Mouse (Mus musculus): ENCODE measurements around the gene Apbb1. TPM values are rescaled to one million over a fixed set of nuclear protein-coding genes. Genes with fewer than 3 reads are reported as not detected.

Gene Apbb1
- total and polyA plus RNA-seq, 2 experiments from 2014 or later = 306 to 570 TPM

DNA sequence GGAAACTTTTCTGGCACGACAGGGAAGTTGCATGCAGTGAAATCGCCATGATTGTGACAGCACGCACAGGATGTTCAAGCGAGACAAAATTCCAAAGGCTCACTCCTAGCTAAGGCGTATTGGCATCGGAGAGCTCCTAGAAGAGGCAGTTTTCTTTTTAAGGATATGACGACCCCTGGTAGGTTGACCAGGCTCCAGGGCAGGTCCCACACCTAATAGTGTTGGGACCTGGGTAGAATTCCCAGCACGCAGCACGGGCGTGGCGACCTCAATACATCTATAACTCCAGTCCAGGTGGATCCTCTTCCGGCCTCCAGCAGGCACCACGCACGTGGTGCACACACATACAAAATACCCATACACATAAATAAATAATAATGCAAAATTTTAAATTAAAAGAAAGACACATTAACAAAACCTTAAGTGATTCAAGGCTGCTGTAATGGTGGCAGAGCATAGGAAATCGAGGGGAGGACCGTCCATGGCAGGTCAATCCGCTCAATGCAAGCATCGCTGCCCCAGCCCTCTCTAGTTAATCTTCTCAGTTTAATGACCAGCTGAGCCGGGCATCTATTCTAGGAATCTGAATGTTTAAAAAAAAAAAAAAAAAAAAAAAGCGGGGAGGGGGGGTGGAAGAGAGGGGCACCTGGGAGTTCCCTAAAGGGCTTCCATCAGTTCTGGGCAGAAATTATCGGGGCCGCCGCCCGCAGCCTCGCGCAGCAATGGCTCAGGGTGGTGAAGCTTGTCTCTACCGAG is 27.8 kb downstream of the Apbb1 start:
- H3K9me3 ChIP-seq (ENCODE audit: low read length) = no peaks in the 10 kb centered on the region
- H3K4me1 ChIP-seq (ENCODE audit: insufficient read depth, low read length) = peaks cover 19% of the 10 kb centered on the region
- no peaks in the 10 kb centered on the region for H3K27me3 ChIP-seq (ENCODE audit: insufficient read depth, low read length)
- ATAC-seq (no peak), DNase-seq (ENCODE audit: low spot score) (peak; percentile 38)
- peak overlapping the region; percentile 84 for H3K9ac ChIP-seq (replicated peaks; ENCODE audit: low read length)
- H3K4me3 ChIP-seq (ENCODE audit: low read length) = peak overlapping the region; percentile 74
- TF ChIP-seq CTCF (IDR thresholded peaks at IDR 0.05; ENCODE audit: low read depth) = no peak
- peak overlapping the region; percentile 85 for H3K4me2 ChIP-seq (ENCODE audit: low read depth, low read length)
- 22% methylated on average over 27 of the region's 27 CpGs for WGBS
- peaks cover 11% of the 10 kb centered on the region; the same call in 1 of the 2 replicates for H3K36me3 ChIP-seq (ENCODE audit: insufficient read depth, low read length)
- peak overlapping the region; percentile 87 for H3K27ac ChIP-seq

DNA sequence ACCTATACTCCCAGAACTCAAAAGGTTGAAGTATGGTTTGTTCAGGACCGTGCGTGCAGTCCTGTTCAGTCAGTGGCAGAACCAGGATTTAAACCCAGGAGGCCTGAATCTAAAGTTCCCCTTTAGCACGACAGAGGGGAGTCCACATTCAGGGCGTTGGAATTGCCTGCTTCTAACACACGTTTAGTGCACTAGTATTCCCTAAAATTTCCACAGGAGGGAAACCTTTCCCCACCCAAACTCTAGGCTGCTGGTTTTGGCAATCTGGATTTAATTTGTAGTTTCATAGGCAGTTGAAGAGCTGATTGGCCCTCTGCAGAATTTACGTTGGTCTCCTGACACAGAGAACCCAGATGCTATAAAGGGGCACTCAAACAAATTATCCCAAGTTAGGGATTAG is 32.4 kb downstream of the Apbb1 start:
- peak; percentile 75 for TF ChIP-seq CTCF (IDR thresholded peaks at IDR 0.05; ENCODE audit: low read depth)

DNA sequence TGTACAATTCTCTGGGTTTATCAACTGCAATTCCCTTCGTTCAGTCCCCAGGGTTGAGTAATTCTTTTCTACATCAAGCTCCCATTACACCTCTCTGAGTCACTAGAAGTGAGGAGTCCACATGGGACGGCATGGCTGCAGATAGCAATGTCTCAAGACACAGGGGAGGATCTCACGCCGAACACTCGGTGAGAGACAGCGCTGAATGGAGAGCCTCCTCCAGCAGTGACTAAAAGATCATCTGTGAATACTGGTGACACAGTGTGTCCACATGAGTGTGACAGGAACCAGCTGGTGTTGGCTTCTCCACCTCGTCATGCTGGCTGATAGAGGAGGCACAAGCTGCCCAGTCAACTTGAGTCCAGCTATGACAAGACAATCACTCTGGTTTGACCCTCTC is 33.5 kb downstream of the Apbb1 start:
- no peak for TF ChIP-seq CTCF (IDR thresholded peaks at IDR 0.05; ENCODE audit: low read depth)
- no peak for ATAC-seq
- no peaks in the 10 kb centered on the region for H3K36me3 ChIP-seq (ENCODE audit: insufficient read depth, low read length)
- 79% methylated on average over 7 of the region's 7 CpGs for WGBS
- H3K4me1 ChIP-seq (ENCODE audit: insufficient read depth, low read length) = no peaks in the 10 kb centered on the region
- no peaks in the 10 kb centered on the region for H3K9me3 ChIP-seq (ENCODE audit: low read length)
- H3K4me3 ChIP-seq (ENCODE audit: low read length) = no peak overlapping the region
- no peak overlapping the region for H3K4me2 ChIP-seq (ENCODE audit: low read depth, low read length)
- DNase-seq (ENCODE audit: low spot score) = no peak
- no peak overlapping the region for H3K9ac ChIP-seq (replicated peaks; ENCODE audit: low read length)
- no peak overlapping the region for H3K27ac ChIP-seq
- H3K27me3 ChIP-seq (ENCODE audit: insufficient read depth, low read length) = no peaks in the 10 kb centered on the region

More for the DNA sequence above, 32.4 kb downstream of the Apbb1 start:
- H3K27me3 ChIP-seq (ENCODE audit: insufficient read depth, low read length) = no peaks in the 10 kb centered on the region
- H3K4me2 ChIP-seq (ENCODE audit: low read depth, low read length) = no peak overlapping the region
- H3K36me3 ChIP-seq (ENCODE audit: insufficient read depth, low read length) = no peaks in the 10 kb centered on the region
- WGBS = 47% methylated on average over 6 of the region's 6 CpGs
- no peaks in the 10 kb centered on the region for H3K9me3 ChIP-seq (ENCODE audit: low read length)
- no peak overlapping the region for H3K4me3 ChIP-seq (ENCODE audit: low read length)
- no peaks in the 10 kb centered on the region for H3K4me1 ChIP-seq (ENCODE audit: insufficient read depth, low read length)
- no peak overlapping the region for H3K27ac ChIP-seq
- no peak overlapping the region for H3K9ac ChIP-seq (replicated peaks; ENCODE audit: low read length)
- DNase-seq (ENCODE audit: low spot score) = peak; percentile 78
- ATAC-seq = peak; percentile 55

DNA sequence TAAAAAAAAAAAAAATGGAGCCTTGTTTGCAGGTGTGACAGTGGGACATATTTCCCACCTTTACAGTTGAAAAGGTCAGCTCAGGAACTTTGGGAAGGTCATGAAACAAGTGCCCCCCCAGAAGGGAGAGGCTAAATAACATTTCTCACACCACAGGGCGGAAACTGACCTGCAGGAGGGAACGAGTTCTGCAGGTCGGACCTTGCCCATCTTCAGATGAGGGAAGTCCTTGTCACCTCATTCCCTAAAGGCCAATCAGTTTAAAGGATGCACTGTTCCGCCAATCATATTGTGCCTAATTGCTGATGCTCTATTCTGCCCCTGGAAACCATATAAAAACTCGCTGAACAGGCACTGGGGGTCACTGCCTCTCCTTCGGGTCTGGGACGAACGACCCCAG is 35.5 kb downstream of the Apbb1 start:
- 71% methylated on average over 8 of the region's 8 CpGs for WGBS
- Histone ChIP-seq H3K4me1 (ENCODE audit: insufficient read depth, low read length) (no peaks in the 10 kb centered on the region), H3K36me3 (ENCODE audit: insufficient read depth, low read length) (no peaks in the 10 kb centered on the region), H3K27ac (no peak overlapping the region), H3K27me3 (ENCODE audit: insufficient read depth, low read length) (no peaks in the 10 kb centered on the region), H3K9me3 (ENCODE audit: low read length) (no peaks in the 10 kb centered on the region), H3K9ac (replicated peaks; ENCODE audit: low read length) (no peak overlapping the region), H3K4me3 (ENCODE audit: low read length) (no peak overlapping the region), H3K4me2 (ENCODE audit: low read depth, low read length) (no peak overlapping the region)
- no peak for TF ChIP-seq CTCF (IDR thresholded peaks at IDR 0.05; ENCODE audit: low read depth)
- DNase-seq (ENCODE audit: low spot score) (no peak), ATAC-seq (no peak)

DNA sequence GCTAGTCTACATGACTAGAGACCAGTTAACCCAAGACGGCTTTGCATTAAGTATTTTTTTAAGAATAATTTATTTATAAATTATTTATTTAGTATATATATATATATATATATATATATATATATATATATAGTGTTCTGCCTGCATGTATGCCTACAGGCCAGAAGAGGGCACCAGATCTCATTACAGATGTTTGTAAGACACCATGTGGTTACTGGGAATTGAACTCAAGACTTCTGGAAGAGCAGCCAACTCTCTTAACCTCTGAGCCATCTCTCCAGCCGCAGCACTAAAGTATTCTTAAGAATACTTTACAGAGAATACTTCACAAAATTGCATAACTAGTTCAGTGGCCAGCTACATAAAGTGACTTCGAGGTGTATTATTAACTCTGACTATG is 47.3 kb downstream of the Apbb1 start:
- H3K4me1 ChIP-seq (ENCODE audit: insufficient read depth, low read length) = no peaks in the 10 kb centered on the region
- H3K9ac ChIP-seq (replicated peaks; ENCODE audit: low read length) = no peak overlapping the region
- H3K4me2 ChIP-seq (ENCODE audit: low read depth, low read length) = no peak overlapping the region
- H3K36me3 ChIP-seq (ENCODE audit: insufficient read depth, low read length) = no peaks in the 10 kb centered on the region
- H3K27me3 ChIP-seq (ENCODE audit: insufficient read depth, low read length) = no peaks in the 10 kb centered on the region
- H3K4me3 ChIP-seq (ENCODE audit: low read length) = no peak overlapping the region
- ATAC-seq (no peak), DNase-seq (ENCODE audit: low spot score) (no peak)
- no peak overlapping the region for H3K27ac ChIP-seq
- 82% methylated on average over 3 of the region's 3 CpGs for WGBS
- peak; percentile 21; the same call in 1 of the 2 replicates for TF ChIP-seq CTCF (IDR thresholded peaks at IDR 0.05; ENCODE audit: low read depth)
- no peaks in the 10 kb centered on the region for H3K9me3 ChIP-seq (ENCODE audit: low read length)

DNA sequence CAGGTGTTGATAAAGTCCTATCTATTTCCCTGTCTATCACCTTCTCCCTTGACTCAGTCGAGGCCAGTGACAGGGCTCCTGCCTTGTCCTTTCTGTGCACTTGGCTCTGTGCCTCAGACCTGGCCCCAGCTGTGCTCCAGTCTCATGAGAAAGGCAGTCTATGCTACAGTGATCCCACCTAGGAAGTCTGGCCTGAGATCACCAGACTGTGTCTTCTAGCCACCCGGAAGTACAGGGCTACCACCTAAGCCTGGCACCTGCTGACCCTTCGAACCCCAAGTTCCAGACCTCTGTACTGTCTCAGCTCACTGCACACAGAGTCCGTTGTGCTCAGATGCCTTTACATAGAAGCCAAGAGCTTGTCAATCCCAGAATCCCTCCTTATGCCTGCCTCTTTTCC is 53.4 kb downstream of the Apbb1 start:
- H3K27me3 ChIP-seq (ENCODE audit: insufficient read depth, low read length) = no peaks in the 10 kb centered on the region
- TF ChIP-seq CTCF (IDR thresholded peaks at IDR 0.05; ENCODE audit: low read depth) = no peak
- peak; percentile 10; the same call in 1 of the 2 replicates for ATAC-seq

DNA sequence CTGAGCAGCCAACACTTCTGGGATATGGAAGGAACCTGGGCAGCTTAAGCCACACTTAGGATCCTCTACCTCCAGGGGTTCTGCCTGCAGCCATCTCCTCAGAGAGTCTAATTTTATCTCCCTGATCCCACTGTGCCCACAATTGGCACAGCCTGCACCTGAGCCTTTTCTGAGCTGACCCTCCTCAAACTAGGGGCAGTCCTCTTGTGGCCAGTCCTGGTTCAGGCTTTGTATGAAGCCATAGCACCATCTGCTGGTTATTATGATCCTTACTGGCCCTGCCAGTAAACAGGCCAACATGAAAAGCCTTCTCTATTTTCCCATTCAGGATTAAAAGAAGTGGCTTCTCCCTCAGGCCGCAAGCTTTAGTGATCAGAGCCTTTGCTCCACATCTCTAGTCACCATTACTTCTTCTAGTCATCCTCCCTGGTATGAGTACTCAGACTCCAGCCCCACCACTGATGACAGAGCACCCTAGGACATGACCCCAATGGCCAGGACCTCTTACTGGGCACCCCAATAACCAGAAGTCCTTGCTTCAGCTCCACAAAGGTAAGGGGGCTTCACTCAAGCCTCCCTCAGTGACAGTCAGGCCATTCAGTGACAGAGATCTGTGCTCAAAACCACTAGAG is 54.0 kb downstream of the Apbb1 start:
- H3K4me3 ChIP-seq (ENCODE audit: low read length) = no peak overlapping the region
- ATAC-seq (peak; percentile 88), DNase-seq (ENCODE audit: low spot score) (peak; percentile 76)
- TF ChIP-seq CTCF (IDR thresholded peaks at IDR 0.05; ENCODE audit: low read depth) = peak; percentile 88
- no peak overlapping the region for H3K9ac ChIP-seq (replicated peaks; ENCODE audit: low read length)
- whole genome bisulfite sequencing = 57% methylated on average over 1 of the region's 1 CpGs
- H3K4me1 ChIP-seq (ENCODE audit: insufficient read depth, low read length) = no peaks in the 10 kb centered on the region
- H3K9me3 ChIP-seq (ENCODE audit: low read length) = no peaks in the 10 kb centered on the region
- H3K36me3 ChIP-seq (ENCODE audit: insufficient read depth, low read length) = no peaks in the 10 kb centered on the region
- H3K4me2 ChIP-seq (ENCODE audit: low read depth, low read length) = no peak overlapping the region
- no peaks in the 10 kb centered on the region for H3K27me3 ChIP-seq (ENCODE audit: insufficient read depth, low read length)
- H3K27ac ChIP-seq = no peak overlapping the region

More for the DNA sequence above, 53.4 kb downstream of the Apbb1 start:
- WGBS = 78% methylated on average over 4 of the region's 4 CpGs
- no peaks in the 10 kb centered on the region for H3K9me3 ChIP-seq (ENCODE audit: low read length)
- H3K27ac ChIP-seq = no peak overlapping the region
- no peaks in the 10 kb centered on the region for H3K36me3 ChIP-seq (ENCODE audit: insufficient read depth, low read length)
- H3K9ac ChIP-seq (replicated peaks; ENCODE audit: low read length) = no peak overlapping the region
- no peak for DNase-seq (ENCODE audit: low spot score)
- H3K4me1 ChIP-seq (ENCODE audit: insufficient read depth, low read length) = no peaks in the 10 kb centered on the region
- no peak overlapping the region for H3K4me2 ChIP-seq (ENCODE audit: low read depth, low read length)
- no peak overlapping the region for H3K4me3 ChIP-seq (ENCODE audit: low read length)

All from hindbrain, postnatal 0 days (tissue).